Mouse (Mus musculus): Measurements from ENCODE around the gene Zfp575. TPM values are rescaled to one million over a fixed set of nuclear protein-coding genes. Genes with fewer than 3 reads are reported as not detected.

Zfp575 gene
- total RNA-seq, 4 experiments from 2014 or later: 4.0 to 5.2 (median 4.9) TPM

GRCm38 (mm10) chr7:24564607-24565265, 22.7 kb downstream of the Zfp575 start:
- peak in 1 of 2 experiments; percentile 71 for DNase-seq (ENCODE audit: low spot score in 2 of 2)

- DNase-seq (ENCODE audit: low spot score in 2 of 2): no peak
Observed at GRCm38 (mm10) chr7:24563837-24564206, 23.6 kb downstream of the Zfp575 start.

GRCm38 (mm10) chr7:24563191-24563836, 24.1 kb downstream of the Zfp575 start:
- no peak for DNase-seq (ENCODE audit: low spot score in 2 of 2)

- DNase-seq (ENCODE audit: low spot score in 2 of 2): no peak
Observed at GRCm38 (mm10) chr7:24561450-24561849, 26.0 kb downstream of the Zfp575 start.

- DNase-seq (ENCODE audit: low spot score in 2 of 2): no peak
Observed at GRCm38 (mm10) chr7:24555786-24556185, 31.7 kb downstream of the Zfp575 start.

GRCm38 (mm10) chr7:24551985-24552759, 35.3 kb downstream of the Zfp575 start:
- no peak for DNase-seq (ENCODE audit: low spot score in 2 of 2)

GRCm38 (mm10) chr7:24547534-24548036, 39.9 kb downstream of the Zfp575 start:
- DNase-seq (ENCODE audit: low spot score in 2 of 2): no peak

GRCm38 (mm10) chr7:24546634-24547389, 40.6 kb downstream of the Zfp575 start:
- peak; percentile 99 for DNase-seq (ENCODE audit: low spot score in 2 of 2)

- DNase-seq (ENCODE audit: low spot score in 2 of 2): no peak
Observed at GRCm38 (mm10) chr7:24546068-24546614, 41.3 kb downstream of the Zfp575 start, which contains the start of the genes Pinlyp and Xrcc1. Gene Pinlyp (minus strand): TSS chr7:24546118. Gene Xrcc1 (plus strand): TSS chr7:24546289.

- DNase-seq (ENCODE audit: low spot score in 2 of 2): no peak
Observed at GRCm38 (mm10) chr7:24544506-24544905, 42.9 kb downstream of the Zfp575 start.

- DNase-seq (ENCODE audit: low spot score in 2 of 2): no peak
Observed at GRCm38 (mm10) chr7:24539686-24540085, 47.8 kb downstream of the Zfp575 start.

- DNase-seq (ENCODE audit: low spot score in 2 of 2): no peak
Observed at GRCm38 (mm10) chr7:24538701-24539100, 48.7 kb downstream of the Zfp575 start.

- DNase-seq (ENCODE audit: low spot score in 2 of 2): no peak
Observed at GRCm38 (mm10) chr7:24538154-24538553, 49.3 kb downstream of the Zfp575 start.

- DNase-seq (ENCODE audit: low spot score in 2 of 2): no peak
Observed at GRCm38 (mm10) chr7:24537591-24537990, 49.9 kb downstream of the Zfp575 start.

- DNase-seq (ENCODE audit: low spot score in 2 of 2): no peak
Observed at GRCm38 (mm10) chr7:24537081-24537480, 50.4 kb downstream of the Zfp575 start.

- DNase-seq (ENCODE audit: low spot score in 2 of 2): no peak
Observed at GRCm38 (mm10) chr7:24534301-24534700, 53.1 kb downstream of the Zfp575 start.

Other genes starting within 250 kb of the Zfp575 start
- gene Lypd5, start 238.4 kb downstream of the Zfp575 start, total RNA-seq (2022): not detected
- gene Kcnn4, start 217.4 kb downstream of the Zfp575 start, total RNA-seq (2022): 1 to 10 TPM in 1 of 4 experiments, under 1 TPM in 2, not detected in 1; 0.27 to 1.2 (median 0.90) TPM
- 10 to 100 TPM; 33.8 to 49.8 (median 44.0) TPM for gene Smg9, start 188.0 kb downstream of the Zfp575 start, total RNA-seq (2022)
- not detected for gene Irgc1, start 135.3 kb downstream of the Zfp575 start, total RNA-seq (2022)
- gene Plaur, start 125.2 kb downstream of the Zfp575 start, total RNA-seq (2022): 1 to 10 TPM in 3 of 4 experiments, under 1 TPM in 1; 0.87 to 8.3 (median 2.7) TPM
- 100 to 1,000 TPM; 123 to 166 (median 143) TPM for gene Cadm4, start 105.6 kb downstream of the Zfp575 start, total RNA-seq (2022)
- gene Zfp428, start 80.6 kb downstream of the Zfp575 start, total RNA-seq (2022): 10 to 100 TPM; 29.7 to 38.9 (median 34.5) TPM
- gene AC161166.1, start 75.2 kb downstream of the Zfp575 start, total RNA-seq (2022): not detected
- 10 to 100 TPM; 53.6 to 65.2 (median 60.0) TPM for gene Irgq, start 57.0 kb downstream of the Zfp575 start, total RNA-seq (2022)
- under 1 TPM in 1 of 4 experiments, not detected in 3; 0.41 TPM for gene Pinlyp, start 41.5 kb downstream of the Zfp575 start, total RNA-seq (2022)
- gene Xrcc1, start 41.4 kb downstream of the Zfp575 start, total RNA-seq (2022): 10 to 100 TPM; 32.9 to 44.7 (median 41.3) TPM
- 10 to 100 TPM; 10.9 to 15.8 (median 12.3) TPM for gene Ethe1, start 98 bp downstream of the Zfp575 start, total RNA-seq (2022)
- under 1 TPM; 0.27 to 0.73 (median 0.35) TPM for gene Phldb3, start 23.1 kb upstream of the Zfp575 start, total RNA-seq (2022)
- 1 to 10 TPM in 1 of 4 experiments, under 1 TPM in 3; 0.19 to 1.1 (median 0.34) TPM for gene Lypd3, start 48.9 kb upstream of the Zfp575 start, total RNA-seq (2022)
- not detected for gene Tex101, start 89.0 kb upstream of the Zfp575 start, total RNA-seq (2022)
- gene BC049730, start 121.6 kb upstream of the Zfp575 start, total RNA-seq (2022): not detected
- not detected for gene Gm4763, start 139.3 kb upstream of the Zfp575 start, total RNA-seq (2022)
- gene Cd177, start 172.7 kb upstream of the Zfp575 start, total RNA-seq (2022): under 1 TPM in 1 of 4 experiments, not detected in 3; 0.10 TPM
- not detected for gene Ceacam10, start 189.6 kb upstream of the Zfp575 start, total RNA-seq (2022)